Mouse (Mus musculus) frontal cortex, postnatal 14 days (tissue): ENCODE data around the gene Fam234b.

ENCODE experiments used
- DNase-seq, 2 experiments: peaks; one replicate each; pipeline ENCODE4 v3.0.0; 2022; ENCODE audit warnings: low spot score in 2 of 2

Gene Fam234b

DNA sequence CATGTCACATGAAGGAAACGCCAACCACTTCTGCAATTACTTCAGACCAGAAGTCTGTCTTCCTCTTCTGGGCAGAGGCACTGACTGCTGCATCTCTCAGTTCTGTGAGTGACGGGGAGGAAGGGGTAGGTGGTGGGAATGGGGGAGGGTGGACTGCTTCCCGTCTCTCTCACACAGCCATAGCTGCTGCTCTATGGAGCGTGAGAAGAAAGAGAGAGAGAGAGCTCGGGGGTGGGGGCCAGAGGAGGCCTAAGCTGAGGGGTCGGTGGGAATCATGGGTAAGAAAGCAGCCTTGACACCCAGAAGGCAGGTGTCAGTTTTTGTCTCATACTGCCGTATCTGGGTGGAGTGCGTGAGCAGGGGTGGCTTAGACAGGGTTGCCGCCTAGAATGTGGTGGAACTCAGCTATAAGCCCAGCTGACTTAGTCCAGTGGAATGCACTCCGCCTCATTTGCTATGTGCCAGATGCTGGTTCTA lies 30.7 kb downstream of the Fam234b start:
- DNase-seq = no peak

DNA sequence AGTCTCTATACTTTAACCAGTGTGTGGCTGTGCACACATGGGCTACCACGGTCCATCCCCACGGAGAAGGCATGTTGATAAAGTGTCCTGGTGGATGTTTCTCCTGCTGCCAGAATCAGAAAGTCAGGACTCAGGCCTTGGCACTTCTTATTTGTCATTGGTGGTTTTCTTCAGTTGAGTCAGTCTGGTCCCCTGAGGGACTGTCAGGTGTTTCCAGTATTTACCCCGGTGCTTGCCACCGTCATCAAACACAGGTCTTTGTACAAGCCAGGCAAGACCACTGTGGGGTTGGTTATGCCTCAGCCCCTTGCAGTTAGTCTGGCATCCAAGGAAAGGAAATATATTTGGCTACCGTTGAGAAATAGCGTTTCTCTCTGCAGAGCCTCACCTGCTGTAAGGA lies 32.8 kb downstream of the Fam234b start:
- DNase-seq = no peak

DNA sequence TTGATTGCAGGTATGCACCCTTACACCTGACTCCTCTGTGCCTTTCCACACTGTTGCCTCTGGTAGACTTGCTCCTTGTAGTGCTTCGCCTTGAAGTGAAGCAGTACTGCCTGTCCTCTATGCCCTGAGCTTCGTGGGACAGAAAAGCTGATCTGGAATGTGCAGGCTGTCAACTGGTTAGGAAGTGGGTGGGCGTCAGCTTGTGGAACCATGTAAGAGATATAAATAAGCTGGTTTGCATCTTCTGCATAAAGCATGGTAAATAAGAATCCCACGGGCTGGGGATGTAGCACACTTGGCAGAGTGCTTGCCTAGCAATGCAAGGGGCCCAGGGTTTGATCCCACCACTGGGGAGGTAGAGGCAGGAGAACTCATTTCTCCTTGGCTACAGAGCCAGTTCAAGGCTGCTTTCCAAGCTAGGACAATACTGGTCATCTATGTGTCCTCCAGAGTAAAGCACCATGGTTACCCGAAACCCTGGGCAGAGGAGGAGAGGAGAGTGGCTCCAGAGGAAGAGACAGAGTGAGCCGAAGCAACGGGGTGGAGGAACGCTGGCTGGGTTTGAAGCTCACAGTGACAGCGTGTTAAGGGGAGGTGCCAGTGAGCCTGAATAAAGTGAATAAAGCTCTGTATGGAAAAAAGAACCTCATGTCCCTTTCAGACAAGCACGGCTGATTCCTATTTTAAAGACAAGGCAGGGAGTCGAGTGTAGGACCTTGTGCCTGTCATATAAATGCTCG lies 34.8 kb downstream of the Fam234b start:
- DNase-seq = no peak

DNA sequence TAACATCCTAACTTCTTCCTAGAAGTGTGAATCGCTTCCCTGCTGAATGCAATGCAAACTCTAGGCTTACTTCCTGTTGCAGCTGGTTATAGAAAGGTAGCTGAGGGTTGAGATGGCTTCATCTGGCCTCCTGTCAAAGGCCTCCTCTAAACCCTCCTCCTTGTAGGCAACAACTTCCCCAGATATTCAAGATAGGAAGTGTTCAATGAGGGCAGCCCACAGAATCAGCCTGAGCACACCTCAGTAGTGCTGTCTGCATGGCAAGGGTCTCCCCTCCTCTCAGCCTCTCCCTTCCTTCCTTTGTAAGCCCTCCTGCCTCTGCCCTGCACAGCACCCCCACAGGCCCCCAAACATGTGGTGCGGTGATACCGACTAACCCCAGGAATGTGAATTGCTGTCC lies 38.0 kb downstream of the Fam234b start:
- no peak for DNase-seq

DNA sequence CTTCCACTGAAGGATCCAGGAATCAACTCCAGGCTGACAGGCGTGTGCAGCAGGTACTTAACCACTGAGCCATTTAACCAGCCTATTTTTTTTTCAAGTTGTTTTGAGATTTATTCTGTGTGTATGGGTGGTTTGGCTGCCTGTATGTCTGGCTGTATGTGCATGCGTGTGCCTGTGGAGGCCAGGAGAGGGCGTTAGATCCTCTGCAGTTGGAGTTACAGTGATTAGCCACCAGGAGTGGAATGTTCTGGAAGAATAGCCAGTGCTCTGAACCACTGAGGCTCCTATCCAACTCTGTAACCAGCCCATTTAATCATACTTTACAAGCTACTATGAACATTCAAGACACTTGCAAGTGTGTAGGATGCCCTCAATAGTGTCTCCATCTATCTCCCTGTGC lies 38.8 kb downstream of the Fam234b start:
- no peak for DNase-seq

DNA sequence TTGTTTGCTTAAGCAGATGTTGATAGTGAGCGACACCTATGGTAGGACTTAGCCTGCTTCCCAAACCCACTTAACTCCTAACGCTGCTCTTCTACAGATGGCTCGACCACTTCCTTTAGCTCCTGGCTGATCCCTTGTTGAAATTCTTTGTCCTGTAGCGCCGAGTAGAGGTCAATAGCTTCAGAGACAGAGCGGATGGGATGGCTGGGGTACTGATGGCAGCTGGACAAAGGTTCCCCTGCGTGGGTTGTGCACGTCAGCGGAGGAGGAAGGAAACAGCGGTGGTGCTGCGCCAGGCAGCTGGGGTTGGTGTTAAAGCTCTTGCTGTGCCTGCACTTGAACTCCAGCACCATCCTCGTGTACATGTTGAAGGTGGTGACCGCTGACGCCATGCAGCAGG lies 39.5 kb downstream of the Fam234b start:
- DNase-seq = no peak

DNA sequence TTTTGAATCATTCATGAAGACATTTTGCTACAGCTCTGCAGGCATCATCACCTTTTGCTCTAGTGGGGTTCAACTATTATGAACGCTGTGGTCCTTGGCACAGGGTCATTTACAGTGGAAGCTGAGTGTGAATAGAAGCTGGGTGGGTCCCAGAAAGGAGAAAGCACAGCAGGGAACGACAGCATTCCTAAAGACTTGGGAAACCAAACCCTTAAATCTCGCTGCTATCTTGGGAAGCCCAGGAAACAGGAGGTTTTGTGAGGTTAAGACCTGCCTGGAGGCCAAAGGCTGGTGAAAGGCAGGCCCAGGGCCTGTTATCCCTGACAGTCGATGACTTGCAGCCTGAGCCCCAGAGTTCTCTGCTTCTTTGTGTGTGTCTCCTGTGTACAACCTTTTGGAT lies 40.4 kb downstream of the Fam234b start:
- DNase-seq = no peak

DNA sequence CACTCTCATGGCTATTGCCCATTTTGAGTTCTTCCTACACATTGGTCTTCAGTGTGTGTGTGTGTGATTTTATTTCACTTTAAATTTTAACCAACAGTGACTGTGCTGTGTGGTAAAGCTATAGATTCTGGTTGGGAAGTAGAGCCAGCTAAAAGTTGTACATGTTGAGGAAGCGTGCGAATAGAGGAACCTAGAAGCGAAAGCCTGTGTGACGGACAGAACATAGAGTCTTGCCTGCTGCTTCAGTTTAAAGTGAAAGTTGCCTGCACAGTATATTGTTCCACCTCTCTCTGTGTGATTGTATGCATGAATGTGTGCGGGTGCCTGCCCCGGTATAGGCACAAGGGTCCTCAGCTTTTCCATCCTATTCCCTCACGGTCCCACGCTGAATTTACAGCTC lies 42.6 kb downstream of the Fam234b start:
- no peak for DNase-seq

DNA sequence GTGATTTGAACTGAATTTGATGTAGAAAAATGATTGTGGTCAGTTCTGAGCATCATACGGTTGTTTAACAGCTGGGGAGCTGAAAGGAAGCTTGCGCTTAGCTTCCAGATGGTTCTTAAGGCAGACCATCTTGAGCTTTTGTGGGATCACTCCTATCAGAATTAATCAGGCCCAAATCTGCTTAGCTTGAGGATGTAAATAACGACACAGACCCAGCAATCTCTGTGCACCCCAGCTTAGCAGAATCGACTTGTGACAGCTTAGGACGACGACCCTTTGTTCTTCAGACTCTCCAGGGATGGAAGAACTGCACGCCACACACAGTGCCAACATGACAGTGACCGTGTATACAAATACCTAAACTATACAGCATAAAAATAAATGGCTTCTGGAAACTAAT lies 47.8 kb downstream of the Fam234b start:
- DNase-seq = no peak

DNA sequence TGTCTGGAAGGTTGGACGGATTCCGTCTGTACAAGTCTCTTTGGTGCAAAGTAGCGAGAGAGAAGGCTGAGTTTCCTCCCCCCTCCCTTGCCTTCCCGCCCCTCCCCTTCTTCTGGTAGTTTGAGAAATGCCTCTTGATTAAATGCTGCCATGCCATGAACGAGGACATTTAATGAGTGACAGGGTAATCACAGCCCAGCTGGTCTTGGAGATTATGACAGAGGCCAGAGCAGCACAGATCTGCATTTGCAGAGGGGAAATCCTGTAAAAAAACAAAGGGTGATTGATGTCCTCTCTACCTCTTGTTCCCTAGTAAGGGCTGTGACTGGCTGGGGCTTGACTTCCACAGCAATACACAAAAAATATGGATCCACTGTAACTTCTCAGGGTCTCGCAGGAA lies 50.1 kb downstream of the Fam234b start:
- DNase-seq = no peak

DNA sequence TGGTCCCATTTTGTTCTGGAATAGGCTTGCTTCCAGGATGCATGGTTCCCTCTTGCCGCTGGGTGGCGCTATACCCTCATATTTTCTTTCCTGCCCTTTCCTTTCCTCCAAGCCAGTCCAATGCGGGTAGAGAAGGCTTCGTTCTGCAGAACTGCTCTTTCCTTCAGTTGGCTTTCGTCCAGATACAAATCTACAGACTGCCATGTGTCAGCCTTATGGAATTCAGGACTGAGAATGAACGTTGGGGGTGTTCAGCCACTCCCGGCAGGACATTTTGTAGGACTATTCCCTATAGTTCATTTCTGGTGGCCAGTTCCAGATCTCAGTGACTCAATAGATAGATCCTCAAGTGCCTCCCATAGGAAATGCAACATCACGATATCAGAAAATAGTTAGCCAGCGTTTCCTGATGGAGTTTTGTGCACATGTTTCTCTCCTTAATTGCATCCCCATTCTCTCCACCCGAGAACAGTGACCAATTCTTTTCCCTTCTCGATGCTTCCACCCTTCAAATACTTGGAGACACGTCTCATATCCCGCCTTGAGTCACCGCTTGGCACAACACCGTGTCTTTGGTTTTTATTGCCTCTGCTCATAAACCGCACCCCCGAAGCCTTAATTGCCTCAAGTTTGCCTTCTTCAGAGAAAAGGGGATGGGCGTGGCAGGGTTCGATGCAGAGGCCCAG lies 52.2 kb downstream of the Fam234b start:
- DNase-seq = peak; percentile 49 to 64

DNA sequence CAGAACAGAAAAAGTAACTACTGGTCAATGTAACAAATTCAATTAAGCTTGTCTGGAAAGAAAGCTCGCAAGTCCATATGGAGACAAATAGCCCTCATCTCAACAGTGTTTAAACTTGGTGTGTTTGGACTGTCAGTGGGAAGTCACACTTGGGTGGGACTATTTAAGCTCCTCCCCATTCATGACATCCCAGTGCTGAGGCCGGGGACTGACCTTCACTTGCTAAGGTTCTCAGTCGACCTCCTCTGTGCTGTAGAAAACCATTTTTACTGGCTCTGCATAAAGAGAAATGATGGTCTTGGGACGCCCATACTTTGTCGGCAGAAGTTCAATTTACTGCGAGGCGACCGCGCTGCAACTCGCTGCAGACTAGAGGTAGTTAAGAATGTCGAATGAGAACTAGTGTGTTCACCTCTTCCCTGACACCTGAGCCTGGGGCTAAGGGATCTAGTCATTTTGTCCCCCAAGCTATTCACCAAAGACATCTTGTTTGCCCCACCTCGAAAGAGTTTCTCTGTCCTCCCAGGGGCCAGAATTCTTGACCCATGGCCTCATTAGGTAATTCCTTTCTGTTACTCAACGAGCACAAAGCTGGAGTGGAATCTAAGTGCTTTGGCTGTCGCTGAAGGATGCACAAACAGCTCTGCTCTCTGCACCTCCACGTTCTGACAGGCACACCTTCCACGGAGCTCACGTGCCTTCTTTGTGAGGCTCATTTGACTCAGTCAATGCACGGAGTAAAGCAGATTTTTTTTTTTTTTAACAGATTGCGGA lies 53.3 kb downstream of the Fam234b start:
- DNase-seq = no peak

DNA sequence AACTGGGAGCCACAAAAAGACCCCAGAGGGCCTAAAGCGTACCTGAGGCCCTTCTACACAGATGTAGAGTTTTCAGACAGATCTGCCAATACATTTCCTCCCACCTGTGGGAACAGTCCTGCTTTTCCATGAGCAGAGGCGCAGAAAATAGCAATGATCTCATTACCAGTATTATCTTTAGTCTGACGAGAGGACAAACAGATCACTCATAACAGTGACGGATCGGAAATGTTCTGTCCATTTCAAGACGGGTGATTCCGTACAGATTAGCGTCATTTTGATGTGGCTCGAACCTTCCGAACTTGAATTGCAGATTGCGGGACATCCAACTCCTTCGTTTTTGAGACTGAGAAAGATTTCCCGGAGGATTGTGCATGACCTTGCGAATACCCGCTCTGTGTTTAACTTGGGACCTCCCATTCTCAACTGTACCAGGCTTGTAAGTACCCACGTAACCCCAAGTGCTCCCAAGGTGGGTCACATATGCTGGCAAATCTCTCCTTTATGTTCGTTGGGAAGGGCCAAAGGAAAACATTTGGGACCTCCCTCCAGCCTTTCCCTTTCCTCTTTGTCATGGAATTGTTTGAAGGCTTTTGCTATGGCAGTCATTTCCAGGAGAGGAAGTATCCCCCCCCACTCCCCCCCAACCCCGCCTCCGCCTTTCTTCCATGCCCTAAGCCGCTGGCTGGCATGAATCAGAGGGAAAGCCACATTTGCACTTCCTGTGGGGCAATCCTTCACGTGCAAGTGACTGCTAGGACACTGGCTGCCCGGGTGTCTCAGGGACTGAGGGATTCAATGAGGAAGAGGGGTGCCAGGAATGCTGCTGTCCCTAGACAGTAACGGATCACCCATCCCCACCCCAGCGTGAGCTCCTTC lies 54.3 kb downstream of the Fam234b start:
- DNase-seq = no peak

DNA sequence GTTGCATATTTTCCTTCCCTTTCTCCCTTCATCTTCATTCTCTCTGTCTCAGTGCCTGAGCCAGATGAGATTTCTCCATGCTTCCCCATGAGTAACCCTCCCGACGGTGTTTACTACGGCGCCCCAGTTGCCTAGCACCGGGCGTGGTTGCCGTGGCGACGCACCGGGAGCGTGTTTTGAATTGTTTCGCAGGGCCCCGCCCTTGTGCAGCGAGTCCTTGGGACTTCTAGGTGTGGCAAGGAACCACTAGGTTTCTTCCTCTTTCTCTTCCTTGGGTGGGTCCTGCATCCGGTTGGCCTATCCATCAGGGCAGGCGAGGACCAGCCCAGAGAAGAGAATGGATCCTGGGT lies 54.9 kb downstream of the Fam234b start:
- peak; percentile 74 for DNase-seq

DNA sequence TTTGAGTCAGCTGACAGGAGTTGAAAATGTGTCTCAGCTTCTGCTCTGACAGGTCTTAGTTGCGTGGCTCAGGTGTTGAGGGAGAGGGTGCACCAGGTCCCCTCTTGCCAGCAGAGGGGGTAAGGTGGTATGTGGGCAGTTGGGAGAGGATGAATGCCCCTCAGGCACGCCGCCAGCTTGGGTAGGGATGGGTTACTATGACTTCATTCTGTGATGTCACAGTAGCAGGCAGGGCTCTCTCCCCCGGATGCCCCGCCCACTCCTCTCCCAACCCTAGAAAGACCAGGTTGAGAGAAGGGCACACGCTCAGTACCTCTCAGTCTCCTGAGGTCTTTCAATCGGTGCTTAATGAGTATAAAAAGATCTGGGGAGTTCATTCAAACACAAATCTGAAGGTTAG lies 56.4 kb downstream of the Fam234b start, which contains the start of gene Gsg1:
Gsg1 (minus strand) TSS at position 199 of the 400 bp plus-strand sequence.
- DNase-seq = no peak

DNA sequence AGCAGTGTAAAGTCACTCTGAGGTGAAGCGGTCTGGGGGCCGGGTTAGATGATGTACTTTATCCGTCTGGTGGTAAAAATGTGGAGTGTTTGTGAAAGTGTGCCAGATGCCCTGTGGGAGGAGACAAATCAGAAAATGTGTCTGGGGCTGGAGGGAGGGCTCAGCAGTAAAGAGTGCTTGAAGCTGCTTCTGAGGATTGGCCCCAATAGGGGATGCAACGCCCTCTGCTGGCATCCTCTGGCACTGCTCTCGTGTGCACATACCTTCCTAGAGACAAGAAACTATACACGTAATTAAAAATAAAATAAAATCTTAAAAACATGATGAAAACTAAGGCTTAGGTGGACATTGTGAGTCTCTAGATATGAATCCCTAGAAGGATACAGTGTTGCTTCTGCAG lies 62.7 kb downstream of the Fam234b start:
- DNase-seq = no peak

DNA sequence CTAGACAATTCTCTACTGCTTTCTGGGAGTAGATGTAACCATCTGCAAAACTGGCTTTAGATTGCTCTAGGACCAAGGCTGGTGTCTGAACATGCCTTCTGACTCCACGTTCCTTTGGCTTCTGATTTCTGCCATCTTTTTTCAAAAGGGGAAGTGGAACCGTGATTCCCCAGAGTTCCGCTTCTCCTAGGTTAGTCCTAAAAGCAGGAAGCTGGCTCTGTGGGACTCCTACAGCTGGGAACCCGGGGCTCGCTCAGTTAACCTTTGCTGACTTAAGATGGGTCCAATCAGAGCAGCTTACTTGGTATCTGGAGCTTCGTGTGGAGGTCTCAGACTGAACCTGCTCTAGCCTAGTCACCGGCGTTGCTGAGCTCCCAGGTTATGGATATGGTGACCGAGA lies 63.3 kb downstream of the Fam234b start:
- DNase-seq = no peak

DNA sequence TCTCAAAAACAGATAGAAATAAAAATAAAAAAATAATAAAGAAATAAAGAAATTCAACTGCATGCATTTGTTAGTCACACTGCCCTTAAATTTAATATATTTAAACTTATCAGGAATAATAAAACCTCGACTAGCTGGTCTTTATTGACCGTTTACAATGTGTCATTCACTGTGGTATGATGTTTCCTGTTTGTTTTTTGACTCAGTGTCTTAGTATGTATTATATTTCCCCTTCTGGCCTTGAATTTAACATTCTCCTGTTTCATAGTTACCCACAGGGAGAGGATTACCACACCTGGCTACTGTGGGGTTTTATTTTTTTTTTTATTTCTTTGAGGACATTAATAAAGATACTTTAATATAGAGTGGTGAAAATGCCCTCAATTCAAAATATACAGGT lies 64.8 kb downstream of the Fam234b start:
- DNase-seq = no peak

DNA sequence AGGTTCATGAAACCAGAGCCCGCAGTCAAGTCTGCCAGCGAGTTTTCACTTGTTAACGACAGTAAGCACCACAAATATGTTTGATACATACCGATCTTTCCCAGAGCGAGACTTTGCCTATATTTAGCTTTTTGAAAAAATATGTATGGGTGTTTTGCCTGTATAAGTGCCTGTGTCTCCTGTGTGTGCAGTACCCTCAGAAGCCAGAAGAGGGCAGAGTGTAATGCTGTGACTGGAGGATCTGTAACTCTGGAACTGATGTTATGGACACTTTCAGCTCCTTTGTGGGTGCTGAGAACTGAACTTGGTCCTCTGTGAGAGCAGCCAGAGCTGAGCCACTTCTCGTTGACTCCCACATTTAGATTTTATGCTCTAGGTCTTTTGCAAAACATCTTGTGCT lies 66.4 kb downstream of the Fam234b start:
- no peak for DNase-seq

DNA sequence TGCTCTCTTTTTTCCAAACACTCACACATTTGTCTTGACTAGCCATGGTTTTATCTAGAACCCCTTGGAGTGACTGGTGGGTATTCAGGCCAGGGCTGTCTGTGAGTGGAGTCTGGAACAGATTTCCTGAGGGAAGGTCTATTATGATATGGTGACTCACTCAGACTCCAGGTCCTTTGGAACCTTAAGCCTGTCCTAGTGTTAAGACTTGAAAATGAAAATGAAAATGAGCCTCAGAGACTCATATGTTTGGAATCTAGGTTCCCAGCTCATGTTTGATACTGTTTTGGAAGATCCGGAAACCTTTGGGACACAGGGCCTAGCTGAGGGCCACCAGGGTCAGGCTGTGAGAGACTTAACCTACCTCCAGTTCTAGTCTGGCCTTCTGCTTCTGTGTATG lies 68.3 kb downstream of the Fam234b start:
- no peak for DNase-seq

DNA sequence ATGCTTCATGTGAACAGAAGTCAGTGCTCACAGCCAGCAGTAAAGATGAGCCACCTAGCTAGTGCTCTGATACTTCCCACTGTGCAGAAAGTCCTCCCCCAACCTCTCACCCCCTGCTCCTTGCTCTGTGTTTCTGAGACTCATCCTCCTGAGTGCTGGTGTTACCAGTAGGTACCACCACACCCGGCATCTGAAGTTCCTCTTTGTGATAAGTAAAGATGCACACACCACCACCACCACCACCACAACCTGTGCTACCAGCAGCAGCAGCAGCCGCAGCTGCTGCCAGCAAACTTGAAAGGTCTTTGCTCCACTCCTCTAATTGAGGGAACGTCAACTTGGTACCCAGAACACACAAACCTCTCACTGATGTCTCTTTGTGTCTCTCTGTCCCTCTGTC lies 69.4 kb downstream of the Fam234b start:
- no peak for DNase-seq

DNA sequence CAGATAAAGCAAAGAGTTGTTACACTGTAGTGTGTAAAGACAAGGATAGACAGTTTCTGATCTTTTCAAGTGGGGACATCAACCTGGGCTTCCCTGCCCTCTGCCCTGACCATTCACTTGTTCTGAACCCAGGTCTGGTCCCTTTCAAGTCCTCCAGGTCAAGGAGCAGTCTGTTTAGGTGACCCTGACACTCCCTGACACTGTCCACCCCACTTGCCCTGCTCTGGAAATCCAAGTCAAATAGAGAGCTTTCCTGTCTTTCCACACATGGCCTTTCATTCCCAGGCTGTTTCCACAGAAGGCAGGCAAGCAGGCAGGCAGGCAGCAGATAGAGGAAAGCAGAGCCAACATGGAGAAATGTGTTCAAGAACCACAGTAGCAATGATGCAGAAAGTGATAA lies 70.6 kb downstream of the Fam234b start:
- no peak for DNase-seq
